Mouse (Mus musculus): ENCODE measurements around the gene Cdk10. TPM values are rescaled to one million over a fixed set of nuclear protein-coding genes. Genes with fewer than 3 reads are reported as not detected.
"Not testable (repeated sequence)": the region's sequence is repeated elsewhere in the genome, so short reads cannot be mapped to it uniquely, and the experiment has no call there.

Gene Cdk10
- total and polyA plus RNA-seq, 3 experiments, result 22.3 to 56.3 (median 25.5) TPM

DNA sequence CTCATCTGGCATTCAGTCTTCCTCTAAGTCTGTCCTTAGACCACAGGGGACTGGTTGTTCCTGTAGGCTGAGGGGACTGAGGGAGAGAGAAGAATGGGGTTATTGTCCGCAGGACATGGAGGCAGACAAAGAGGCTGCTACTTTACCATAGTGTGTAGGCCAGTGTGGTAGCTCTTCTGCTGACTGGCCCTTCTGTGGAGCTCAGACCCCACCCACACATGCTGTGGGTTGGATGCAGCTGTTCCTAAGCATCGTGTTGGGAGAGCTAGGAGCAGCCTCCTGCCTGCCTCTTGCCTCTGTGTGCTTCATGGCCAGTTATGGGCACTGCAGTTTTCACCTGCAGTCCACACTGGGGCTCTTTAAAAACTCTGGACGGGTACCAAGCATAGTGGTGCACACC, 32.5 kb downstream of the Cdk10 start:
- Histone ChIP-seq H3K36me3 (replicated peaks) (peaks cover 69% of the 10 kb centered on the region), H3K4me3 (ENCODE audit: low read depth, low read length) (no peak overlapping the region), H3K27me3 (ENCODE audit: insufficient read depth, low read length) (no peaks in the 10 kb centered on the region), H3K9me3 (replicated peaks) (no peaks in the 10 kb centered on the region), H3K4me1 (ENCODE audit: insufficient read depth, low read depth, low read length) (peaks cover 38% of the 10 kb centered on the region)
- DNase-seq (ENCODE audit: low spot score), result no peak
- ATAC-seq (ENCODE audit: extremely low read depth, insufficient number of reproducible peaks, low FRiP score, poor library complexity, severe bottlenecking), result no peak
- TF ChIP-seq GATA1 (IDR thresholded peaks at IDR 0.05; ENCODE audit: borderline replicate concordance, low read length) (no peak), POLR2AphosphoS5 (IDR thresholded peaks at IDR 0.05; ENCODE audit: insufficient replicate concordance, low read depth, low read length) (no peak), TAL1 (conservative IDR thresholded peaks at IDR 0.05; ENCODE audit: low read depth, low read length) (no peak), GATA2 (IDR thresholded peaks at IDR 0.05; ENCODE audit: borderline replicate concordance, low read depth, low read length) (no peak), CTCF (IDR thresholded peaks at IDR 0.05; ENCODE audit: low read depth, low read length) (no peak)

DNA sequence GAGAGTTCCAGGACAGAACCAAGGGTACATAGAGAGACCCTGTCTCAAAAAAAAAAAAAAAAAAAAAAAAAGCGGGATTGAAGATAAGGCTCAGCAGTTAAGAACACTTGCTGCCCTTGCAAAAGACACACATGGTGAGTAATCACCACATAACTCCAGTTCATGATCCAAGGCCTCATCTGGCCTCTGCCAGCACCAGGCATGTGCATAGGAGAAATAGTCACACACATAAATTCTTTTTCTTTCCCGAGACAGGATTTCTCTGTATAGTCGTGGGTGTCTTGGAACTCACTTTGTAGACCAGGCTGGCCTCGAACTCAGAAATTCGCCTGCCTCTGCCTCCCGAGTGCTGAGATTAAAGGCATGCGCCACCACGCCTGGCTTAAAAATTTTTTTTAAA, 33.0 kb downstream of the Cdk10 start:
- H3K36me3 ChIP-seq (replicated peaks), result peaks cover 66% of the 10 kb centered on the region
- not testable (repeated sequence) for H3K9me3 ChIP-seq (replicated peaks); DNase-seq (ENCODE audit: low spot score); ATAC-seq (ENCODE audit: extremely low read depth, insufficient number of reproducible peaks, low FRiP score, poor library complexity, severe bottlenecking); H3K27me3 ChIP-seq (ENCODE audit: insufficient read depth, low read length); H3K4me3 ChIP-seq (ENCODE audit: low read depth, low read length)
- peaks cover 36% of the 10 kb centered on the region for H3K4me1 ChIP-seq (ENCODE audit: insufficient read depth, low read depth, low read length)

DNA sequence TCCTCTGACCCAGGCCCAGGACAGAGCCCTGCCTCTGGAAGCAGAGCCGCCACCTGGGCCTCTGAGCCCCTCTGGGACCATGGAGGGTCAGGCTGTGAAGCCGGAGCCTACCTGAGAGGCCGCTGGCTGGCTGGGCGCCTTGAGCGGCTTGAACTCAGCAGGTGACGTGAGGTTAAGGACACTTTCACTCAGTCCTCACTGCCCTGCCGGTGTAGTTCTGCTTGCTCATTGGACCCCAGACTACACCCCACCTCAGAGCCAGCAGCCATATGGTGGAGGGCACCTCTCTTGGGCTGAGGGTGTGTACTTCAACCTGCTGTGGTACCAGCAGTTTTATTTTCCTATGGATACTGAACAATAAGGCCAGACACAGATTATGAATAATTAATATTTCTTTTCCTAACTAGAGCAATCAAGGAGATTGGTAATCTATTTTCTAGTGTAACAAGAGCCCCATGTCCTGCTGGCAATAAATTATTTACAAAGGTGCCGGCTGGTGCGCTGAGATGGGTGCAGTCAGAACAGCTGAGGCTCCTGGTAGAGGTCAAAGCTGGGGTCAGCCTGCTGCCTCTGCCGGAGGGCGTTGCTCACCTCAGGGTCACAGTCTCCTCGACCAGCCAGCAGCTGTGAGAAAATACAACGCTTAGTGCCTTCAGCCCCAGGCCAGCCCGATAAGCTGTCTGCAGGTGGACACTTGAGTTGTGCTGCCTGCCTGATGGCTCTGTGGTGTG, 43.4 kb downstream of the Cdk10 start:
- H3K4me1 ChIP-seq (ENCODE audit: insufficient read depth, low read depth, low read length), result no peaks in the 10 kb centered on the region
- H3K27me3 ChIP-seq (ENCODE audit: insufficient read depth, low read length), result no peaks in the 10 kb centered on the region
- H3K9me3 ChIP-seq (replicated peaks), result no peaks in the 10 kb centered on the region
- DNase-seq (ENCODE audit: low spot score), result no peak
- TF ChIP-seq GATA1 (IDR thresholded peaks at IDR 0.05; ENCODE audit: borderline replicate concordance, low read length), result no peak
- TF ChIP-seq GATA2 (IDR thresholded peaks at IDR 0.05; ENCODE audit: borderline replicate concordance, low read depth, low read length), result no peak
- TF ChIP-seq CTCF (IDR thresholded peaks at IDR 0.05; ENCODE audit: low read depth, low read length), result no peak
- no peak overlapping the region for H3K4me3 ChIP-seq (ENCODE audit: low read depth, low read length)
- ATAC-seq (ENCODE audit: extremely low read depth, insufficient number of reproducible peaks, low FRiP score, poor library complexity, severe bottlenecking), result no peak
- peaks cover 100% of the 10 kb centered on the region for H3K36me3 ChIP-seq (replicated peaks)

DNA sequence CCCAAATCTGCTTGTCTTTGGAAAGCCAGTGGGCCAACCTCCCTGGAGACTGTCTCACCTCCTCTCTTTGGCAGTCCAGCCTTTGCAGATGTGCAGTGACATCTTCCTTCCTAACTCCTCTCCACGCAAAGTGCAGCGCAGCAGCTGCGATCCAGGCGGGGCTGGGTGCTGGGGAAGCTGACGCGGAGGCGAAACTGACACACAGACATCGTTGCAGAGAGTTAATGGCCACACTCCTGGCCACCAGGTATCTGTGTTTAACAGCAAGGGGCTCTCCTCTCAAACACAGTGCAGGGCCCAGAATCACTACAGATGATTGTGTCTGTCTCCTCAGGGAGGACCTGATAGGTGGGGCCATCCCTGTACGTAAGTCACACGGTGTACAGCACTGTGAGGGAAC, 46.5 kb downstream of the Cdk10 start:
- H3K9me3 ChIP-seq (replicated peaks), result no peaks in the 10 kb centered on the region
- TF ChIP-seq GATA2 (IDR thresholded peaks at IDR 0.05; ENCODE audit: borderline replicate concordance, low read depth, low read length) (no peak), POLR2AphosphoS5 (IDR thresholded peaks at IDR 0.05; ENCODE audit: insufficient replicate concordance, low read depth, low read length) (no peak), GATA1 (IDR thresholded peaks at IDR 0.05; ENCODE audit: borderline replicate concordance, low read length) (no peak), CTCF (IDR thresholded peaks at IDR 0.05; ENCODE audit: low read depth, low read length) (no peak), TAL1 (conservative IDR thresholded peaks at IDR 0.05; ENCODE audit: low read depth, low read length) (no peak)
- ATAC-seq (ENCODE audit: extremely low read depth, insufficient number of reproducible peaks, low FRiP score, poor library complexity, severe bottlenecking) (no peak), DNase-seq (ENCODE audit: low spot score) (no peak)
- no peaks in the 10 kb centered on the region for H3K4me1 ChIP-seq (ENCODE audit: insufficient read depth, low read depth, low read length)
- H3K4me3 ChIP-seq (ENCODE audit: low read depth, low read length), result no peak overlapping the region
- peaks cover 100% of the 10 kb centered on the region for H3K36me3 ChIP-seq (replicated peaks)
- no peaks in the 10 kb centered on the region for H3K27me3 ChIP-seq (ENCODE audit: insufficient read depth, low read length)

DNA sequence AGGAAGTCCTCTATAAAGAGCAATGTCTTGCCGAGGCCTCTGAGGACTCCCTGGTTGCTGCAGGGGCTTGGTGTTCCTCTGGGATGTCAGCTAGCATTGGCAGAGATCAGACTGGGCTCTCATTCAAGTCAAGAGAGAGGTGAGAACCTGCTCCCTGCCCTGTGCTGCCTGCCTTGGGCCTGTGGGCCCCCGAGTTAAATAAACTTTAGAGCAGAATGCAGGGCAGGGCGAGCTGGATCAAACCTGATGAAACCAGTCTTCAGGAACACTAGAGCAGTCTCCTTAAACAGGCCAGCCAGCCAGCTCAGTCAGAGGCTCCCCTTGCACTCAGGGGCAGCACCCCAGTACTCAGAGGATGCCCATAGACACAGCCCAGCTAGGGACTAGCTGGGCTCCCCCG, 47.3 kb downstream of the Cdk10 start:
- no peak for ATAC-seq (ENCODE audit: extremely low read depth, insufficient number of reproducible peaks, low FRiP score, poor library complexity, severe bottlenecking)
- Histone ChIP-seq H3K4me1 (ENCODE audit: insufficient read depth, low read depth, low read length) (no peaks in the 10 kb centered on the region), H3K4me3 (ENCODE audit: low read depth, low read length) (no peak overlapping the region), H3K9me3 (replicated peaks) (no peaks in the 10 kb centered on the region), H3K27me3 (ENCODE audit: insufficient read depth, low read length) (no peaks in the 10 kb centered on the region), H3K36me3 (replicated peaks) (peaks cover 100% of the 10 kb centered on the region)
- no peak for TF ChIP-seq GATA1 (IDR thresholded peaks at IDR 0.05; ENCODE audit: borderline replicate concordance, low read length)
- TF ChIP-seq TAL1 (conservative IDR thresholded peaks at IDR 0.05; ENCODE audit: low read depth, low read length), result no peak
- no peak for TF ChIP-seq GATA2 (IDR thresholded peaks at IDR 0.05; ENCODE audit: borderline replicate concordance, low read depth, low read length)
- TF ChIP-seq CTCF (IDR thresholded peaks at IDR 0.05; ENCODE audit: low read depth, low read length), result no peak
- no peak for TF ChIP-seq POLR2AphosphoS5 (IDR thresholded peaks at IDR 0.05; ENCODE audit: insufficient replicate concordance, low read depth, low read length)
- DNase-seq (ENCODE audit: low spot score), result no peak

DNA sequence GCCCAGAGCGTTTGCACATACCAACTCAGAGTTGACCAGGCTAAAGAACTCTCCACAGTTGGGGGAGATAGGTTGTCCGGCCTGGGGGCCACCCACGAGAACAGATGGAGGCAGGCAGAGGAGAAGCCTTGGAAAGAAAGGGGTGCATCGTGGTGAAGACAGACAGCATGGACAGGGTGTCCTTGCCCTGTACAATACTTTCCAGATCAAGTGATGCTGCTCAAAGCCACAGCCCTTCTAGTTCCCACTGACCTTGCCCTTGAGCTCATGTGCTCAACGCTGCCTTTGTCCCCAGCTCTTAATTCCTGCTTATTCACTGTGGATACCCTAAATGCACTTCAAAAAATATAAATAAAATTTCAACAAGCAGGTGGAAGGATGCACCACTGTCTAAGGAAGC, 49.8 kb downstream of the Cdk10 start:
- ATAC-seq (ENCODE audit: extremely low read depth, insufficient number of reproducible peaks, low FRiP score, poor library complexity, severe bottlenecking) (no peak), DNase-seq (ENCODE audit: low spot score) (no peak)
- no peaks in the 10 kb centered on the region for H3K27me3 ChIP-seq (ENCODE audit: insufficient read depth, low read length)
- no peaks in the 10 kb centered on the region for H3K9me3 ChIP-seq (replicated peaks)
- peaks cover 95% of the 10 kb centered on the region for H3K36me3 ChIP-seq (replicated peaks)
- H3K4me1 ChIP-seq (ENCODE audit: insufficient read depth, low read depth, low read length), result no peaks in the 10 kb centered on the region
- H3K4me3 ChIP-seq (ENCODE audit: low read depth, low read length), result no peak overlapping the region
- TF ChIP-seq TAL1 (conservative IDR thresholded peaks at IDR 0.05; ENCODE audit: low read depth, low read length) (no peak), CTCF (IDR thresholded peaks at IDR 0.05; ENCODE audit: low read depth, low read length) (no peak), POLR2AphosphoS5 (IDR thresholded peaks at IDR 0.05; ENCODE audit: insufficient replicate concordance, low read depth, low read length) (no peak), GATA2 (IDR thresholded peaks at IDR 0.05; ENCODE audit: borderline replicate concordance, low read depth, low read length) (no peak), GATA1 (IDR thresholded peaks at IDR 0.05; ENCODE audit: borderline replicate concordance, low read length) (no peak)

DNA sequence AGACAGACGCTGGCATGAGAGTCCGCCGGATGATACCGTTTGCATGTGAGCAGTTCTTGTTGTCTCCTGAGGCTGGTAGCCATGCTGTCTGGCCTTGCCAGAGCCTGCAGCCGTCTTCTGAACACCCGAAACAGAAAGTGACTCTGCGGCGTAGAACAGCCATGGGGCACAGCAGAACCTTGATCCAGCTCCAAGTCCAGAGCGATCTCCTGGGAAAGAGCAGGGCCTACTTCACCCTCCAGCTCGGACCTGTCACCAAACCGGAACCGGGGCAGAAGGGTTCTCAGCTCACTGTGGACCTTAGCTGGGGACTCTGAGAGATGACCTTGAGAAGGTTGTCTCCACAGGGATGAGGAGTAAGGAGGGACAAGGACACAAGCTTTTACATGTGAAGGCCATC, 50.5 kb downstream of the Cdk10 start:
- Histone ChIP-seq H3K36me3 (replicated peaks) (peaks cover 93% of the 10 kb centered on the region), H3K9me3 (replicated peaks) (no peaks in the 10 kb centered on the region), H3K4me1 (ENCODE audit: insufficient read depth, low read depth, low read length) (no peaks in the 10 kb centered on the region), H3K27me3 (ENCODE audit: insufficient read depth, low read length) (no peaks in the 10 kb centered on the region), H3K4me3 (ENCODE audit: low read depth, low read length) (no peak overlapping the region)
- no peak for TF ChIP-seq GATA2 (IDR thresholded peaks at IDR 0.05; ENCODE audit: borderline replicate concordance, low read depth, low read length)
- no peak for TF ChIP-seq GATA1 (IDR thresholded peaks at IDR 0.05; ENCODE audit: borderline replicate concordance, low read length)
- no peak for TF ChIP-seq TAL1 (conservative IDR thresholded peaks at IDR 0.05; ENCODE audit: low read depth, low read length)
- no peak for TF ChIP-seq CTCF (IDR thresholded peaks at IDR 0.05; ENCODE audit: low read depth, low read length)
- no peak for TF ChIP-seq POLR2AphosphoS5 (IDR thresholded peaks at IDR 0.05; ENCODE audit: insufficient replicate concordance, low read depth, low read length)
- ATAC-seq (ENCODE audit: extremely low read depth, insufficient number of reproducible peaks, low FRiP score, poor library complexity, severe bottlenecking), result no peak
- DNase-seq (ENCODE audit: low spot score), result no peak
